Mouse (Mus musculus): ENCODE results near the gene Ndufc1. TPM values are rescaled to one million over a fixed set of nuclear protein-coding genes. Genes with fewer than 3 reads are reported as not detected.
A peak's percentile ranks its signal among the peaks of the same experiment; 100 is the strongest.
"Not testable (repeated sequence)": the region's sequence is repeated elsewhere in the genome, so short reads cannot be mapped to it uniquely, and the experiment has no call there.

The Ndufc1 gene
- total and polyA plus RNA-seq, 3 experiments, result 115 to 207 TPM; not detected in 1

DNA sequence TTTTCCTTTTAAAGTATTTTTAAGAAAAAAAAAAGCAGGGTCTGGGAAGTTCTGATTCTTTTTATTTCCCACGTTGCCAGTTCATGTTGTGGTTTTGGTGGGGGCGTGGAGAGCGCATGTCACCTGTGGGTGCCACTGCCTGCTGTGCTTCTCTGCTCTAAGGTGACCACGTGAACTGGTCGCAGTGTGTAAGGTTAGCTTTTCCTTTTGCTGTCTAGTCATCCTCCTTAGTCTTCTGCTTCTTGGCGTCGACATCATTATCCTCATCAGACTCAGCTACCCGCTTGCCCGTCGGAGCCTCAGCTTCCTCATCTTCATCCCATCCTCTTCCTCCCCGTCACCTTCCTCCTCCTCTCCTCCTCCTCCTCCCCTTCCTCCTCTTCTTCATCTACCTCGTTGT is 6.2 kb downstream of the Ndufc1 start:
- Histone ChIP-seq H3K36me3 (ENCODE audit: control insufficient read depth in 1 of 2, insufficient read depth in 2 of 2, low read length in 2 of 2) (peaks cover 5 to 10% of the 10 kb centered on the region in 2 experiments), H3K79me2 (ENCODE audit: control insufficient read depth, insufficient read depth, low read length, poor library complexity) (no peaks in the 10 kb centered on the region), H3K4me3 (ENCODE audit: control insufficient read depth in 1 of 2, insufficient read depth in 1 of 2, low read depth in 2 of 2, low read length in 2 of 2) (no peak overlapping the region), H3K9me3 (replicated peaks; ENCODE audit: insufficient read depth, low read length) (no peaks in the 10 kb centered on the region), H3K27ac (ENCODE audit: control insufficient read depth, low read depth, low read length) (no peak overlapping the region), H3K9ac (ENCODE audit: control insufficient read depth, low read depth, low read length, poor library complexity, severe bottlenecking) (no peak overlapping the region), H3K4me1 (ENCODE audit: control insufficient read depth in 1 of 2, insufficient read depth in 2 of 2, low read length in 2 of 2) (no peaks in the 10 kb centered on the region), H3K27me3 (ENCODE audit: control insufficient read depth in 1 of 2, insufficient read depth in 2 of 2, low read length in 2 of 2) (no peaks in the 10 kb centered on the region)
- no peak for DNase-seq (ENCODE audit: low read depth, low spot score)
- TF ChIP-seq POLR2AphosphoS2 (IDR thresholded peaks at IDR 0.05; ENCODE audit: low read length) (no peak), GABPA (IDR thresholded peaks at IDR 0.05; ENCODE audit: low read depth, low read length) (no peak), USF1 (IDR thresholded peaks at IDR 0.05; ENCODE audit: low read depth, low read length) (no peak), POLR2A (IDR thresholded peaks at IDR 0.05; ENCODE audit: control insufficient read depth in 1 of 2, insufficient read depth in 1 of 2, low read depth in 1 of 2, low read length in 2 of 2, poor library complexity in 1 of 2) (no peak), TAL1 (IDR thresholded peaks at IDR 0.05; ENCODE audit: low read length) (no peak), ELF1 (IDR thresholded peaks at IDR 0.05; ENCODE audit: low read depth, low read length) (no peak), POLR2AphosphoS5 (IDR thresholded peaks at IDR 0.05; ENCODE audit: borderline replicate concordance, low read depth, low read length) (no peak)

DNA sequence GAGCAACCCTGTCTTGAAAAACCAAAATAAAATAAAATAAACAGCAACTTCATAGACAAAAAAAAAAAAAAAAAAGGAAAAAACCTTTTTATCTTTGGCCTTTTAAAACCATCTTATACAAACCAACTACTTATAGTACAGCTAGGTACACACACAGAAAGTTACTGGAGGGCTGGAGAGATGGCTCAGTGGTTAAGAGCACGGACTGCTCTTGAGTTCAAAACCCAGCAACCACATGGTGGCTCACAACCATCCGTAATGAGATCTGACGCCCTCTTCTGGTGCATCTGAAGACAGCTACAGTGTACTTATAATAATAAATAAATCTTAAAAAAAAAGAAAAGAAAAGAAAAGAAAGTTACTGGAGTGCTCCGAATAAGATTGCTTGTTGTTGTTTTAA is 6.7 kb downstream of the Ndufc1 start:
- DNase-seq (ENCODE audit: low read depth, low spot score); H3K4me1 ChIP-seq (ENCODE audit: control insufficient read depth in 1 of 2, insufficient read depth in 2 of 2, low read length in 2 of 2); H3K27ac ChIP-seq (ENCODE audit: control insufficient read depth, low read depth, low read length); H3K79me2 ChIP-seq (ENCODE audit: control insufficient read depth, insufficient read depth, low read length, poor library complexity); H3K4me3 ChIP-seq (ENCODE audit: control insufficient read depth in 1 of 2, insufficient read depth in 1 of 2, low read depth in 2 of 2, low read length in 2 of 2); H3K9ac ChIP-seq (ENCODE audit: control insufficient read depth, low read depth, low read length, poor library complexity, severe bottlenecking); H3K36me3 ChIP-seq (ENCODE audit: control insufficient read depth in 1 of 2, insufficient read depth in 2 of 2, low read length in 2 of 2); H3K9me3 ChIP-seq (replicated peaks; ENCODE audit: insufficient read depth, low read length); H3K27me3 ChIP-seq (ENCODE audit: control insufficient read depth in 1 of 2, insufficient read depth in 2 of 2, low read length in 2 of 2): not testable (repeated sequence)
- TF ChIP-seq CTCF (IDR thresholded peaks at IDR 0.05 in 2 of 3, conservative IDR thresholded peaks at IDR 0.05 in 1 of 3; ENCODE audit: control insufficient read depth in 1 of 3, insufficient read depth in 1 of 3, low read depth in 2 of 3, low read length in 3 of 3, poor library complexity in 1 of 3, severe bottlenecking in 1 of 3), result peak in 1 of 3 experiments; percentile 39; a peak in 1 of 6 replicates
- TF ChIP-seq ZNF384 (IDR thresholded peaks at IDR 0.05; ENCODE audit: low read depth, low read length), result peak; percentile 37; the same call in 1 of the 2 replicates

DNA sequence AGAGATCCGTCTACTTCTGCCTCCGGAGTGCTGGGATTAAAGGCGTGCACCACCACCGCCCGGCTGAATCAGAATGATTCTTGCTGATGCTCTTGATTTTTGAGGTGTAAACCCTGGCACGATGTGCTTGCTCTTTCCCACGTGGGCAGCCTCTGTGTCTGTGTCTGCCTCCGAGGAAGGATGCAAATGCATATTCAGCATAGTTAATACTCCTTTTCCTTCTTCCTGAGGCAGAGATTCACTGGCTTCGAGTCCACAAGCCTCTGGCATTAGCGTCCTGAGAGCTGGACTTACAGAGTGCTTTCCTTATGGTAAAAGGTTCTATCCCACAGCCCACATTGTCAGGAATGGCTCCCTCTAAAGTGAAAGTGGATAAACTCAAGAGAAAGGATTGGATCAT is 8.1 kb downstream of the Ndufc1 start:
- Histone ChIP-seq H3K4me1 (ENCODE audit: control insufficient read depth in 1 of 2, insufficient read depth in 2 of 2, low read length in 2 of 2) (peaks cover 0 to 3% of the 10 kb centered on the region in 2 experiments; a peak in 1 of 4 replicates), H3K27ac (ENCODE audit: control insufficient read depth, low read depth, low read length) (no peak overlapping the region), H3K79me2 (ENCODE audit: control insufficient read depth, insufficient read depth, low read length, poor library complexity) (no peaks in the 10 kb centered on the region), H3K4me3 (ENCODE audit: control insufficient read depth in 1 of 2, insufficient read depth in 1 of 2, low read depth in 2 of 2, low read length in 2 of 2) (no peak overlapping the region), H3K27me3 (ENCODE audit: control insufficient read depth in 1 of 2, insufficient read depth in 2 of 2, low read length in 2 of 2) (no peaks in the 10 kb centered on the region), H3K9ac (ENCODE audit: control insufficient read depth, low read depth, low read length, poor library complexity, severe bottlenecking) (no peak overlapping the region), H3K36me3 (ENCODE audit: control insufficient read depth in 1 of 2, insufficient read depth in 2 of 2, low read length in 2 of 2) (peaks cover 2 to 3% of the 10 kb centered on the region in 2 experiments; a peak in 3 of 4 replicates), H3K9me3 (replicated peaks; ENCODE audit: insufficient read depth, low read length) (no peaks in the 10 kb centered on the region)
- DNase-seq (ENCODE audit: low read depth, low spot score), result no peak
- no peak for TF ChIP-seq MXI1 (IDR thresholded peaks at IDR 0.05; ENCODE audit: low read depth, low read length)
- TF ChIP-seq GABPA (IDR thresholded peaks at IDR 0.05; ENCODE audit: low read depth, low read length), result no peak
- no peak for TF ChIP-seq JUND (IDR thresholded peaks at IDR 0.05; ENCODE audit: low read depth, low read length)
- TF ChIP-seq MEF2A (IDR thresholded peaks at IDR 0.05; ENCODE audit: extremely low read depth, insufficient replicate concordance, low read depth, low read length, poor library complexity, severe bottlenecking), result no peak
